Mouse (Mus musculus): ENCODE measurements around the gene Olfr1137. TPM values are rescaled to one million over a fixed set of nuclear protein-coding genes. Genes with fewer than 3 reads are reported as not detected.

The Olfr1137 gene
- total RNA-seq (2023): not detected

GRCm38 (mm10) chr2:87713079-87713478 lies at the start of gene Olfr1137:
Gene Olfr1137, minus strand, starts transcription at chr2:87713179.

GRCm38 (mm10) chr2:87753891-87754290 lies 40.9 kb upstream of the Olfr1137 start, which contains the start of gene Olfr1141:
Gene Olfr1141, minus strand, starts transcription at chr2:87753991.

GRCm38 (mm10) chr2:87743452-87743851 lies 30.5 kb upstream of the Olfr1137 start, which contains the start of gene Olfr1140:
Gene Olfr1140, plus strand, starts transcription at chr2:87743752.

GRCm38 (mm10) chr2:87739878-87740277 lies 26.9 kb upstream of the Olfr1137 start, which contains the start of gene Olfr1138:
Gene Olfr1138, minus strand, starts transcription at chr2:87739978.

GRCm38 (mm10) chr2:87693847-87694246 lies 19.1 kb downstream of the Olfr1137 start, which contains the start of gene Olfr1136:
Gene Olfr1136, minus strand, starts transcription at chr2:87693947.

GRCm38 (mm10) chr2:87673564-87673963 lies 39.4 kb downstream of the Olfr1137 start, which contains the start of gene Olfr1135:
Gene Olfr1135, minus strand, starts transcription at chr2:87673664.

Other genes with a start within 250 kb of the Olfr1137 start
- not detected for gene Pramel7, start 216.1 kb downstream of the Olfr1137 start, total RNA-seq (2023)
- not detected for gene Pramel6, start 206.6 kb downstream of the Olfr1137 start, total RNA-seq (2023)
- gene Olfr153, start 181.4 kb downstream of the Olfr1137 start, total RNA-seq (2023): not detected
- not detected for gene Olfr1128, start 167.6 kb downstream of the Olfr1137 start, total RNA-seq (2023)
- not detected for gene Olfr1129, start 139.3 kb downstream of the Olfr1137 start, total RNA-seq (2023)
- not detected for gene Olfr1130, start 107.0 kb downstream of the Olfr1137 start, total RNA-seq (2023)
- not detected for gene Olfr1131, start 86.1 kb downstream of the Olfr1137 start, total RNA-seq (2023)
- gene Olfr1132, start 75.6 kb downstream of the Olfr1137 start, total RNA-seq (2023): not detected
- gene Olfr1133, start 65.8 kb downstream of the Olfr1137 start, total RNA-seq (2023): not detected
- gene Olfr1134, start 54.7 kb downstream of the Olfr1137 start, total RNA-seq (2023): not detected
- gene Olfr1135, start 39.5 kb downstream of the Olfr1137 start, total RNA-seq (2023): not detected
- gene Olfr1136, start 19.2 kb downstream of the Olfr1137 start, total RNA-seq (2023): not detected
- gene Olfr1138, start 26.8 kb upstream of the Olfr1137 start, total RNA-seq (2023): not detected
- not detected for gene Olfr1140, start 30.6 kb upstream of the Olfr1137 start, total RNA-seq (2023)
- gene Olfr1141, start 40.8 kb upstream of the Olfr1137 start, total RNA-seq (2023): not detected
- not detected for gene Olfr152, start 66.3 kb upstream of the Olfr1137 start, total RNA-seq (2023)
- gene Olfr1143, start 87.4 kb upstream of the Olfr1137 start, total RNA-seq (2023): not detected
- gene Olfr1145, start 96.6 kb upstream of the Olfr1137 start, total RNA-seq (2023): not detected
- gene Olfr1148, start 117.4 kb upstream of the Olfr1137 start, total RNA-seq (2023): not detected
- gene Olfr1150-ps1, start 130.8 kb upstream of the Olfr1137 start, total RNA-seq (2023): not detected
- gene Olfr1151, start 142.7 kb upstream of the Olfr1137 start, total RNA-seq (2023): not detected
- not detected for gene Olfr1152, start 153.3 kb upstream of the Olfr1137 start, total RNA-seq (2023)
- gene Olfr1153, start 181.8 kb upstream of the Olfr1137 start, total RNA-seq (2023): not detected
- not detected for gene Olfr1154, start 192.0 kb upstream of the Olfr1137 start, total RNA-seq (2023)
- gene Olfr1155, start 232.0 kb upstream of the Olfr1137 start, total RNA-seq (2023): not detected
- not detected for gene Olfr1156, start 239.9 kb upstream of the Olfr1137 start, total RNA-seq (2023)